Mouse (Mus musculus): ENCODE data around the gene Ctnnd1. TPM values are rescaled to one million over a fixed set of nuclear protein-coding genes. Genes with fewer than 3 reads are reported as not detected.
"Not testable (repeated sequence)": the region's sequence is repeated elsewhere in the genome, so short reads cannot be mapped to it uniquely, and the experiment has no call there.

Gene Ctnnd1
- 10 to 100 TPM; 65.1 to 70.2 TPM for total RNA-seq (2021)
- long read RNA-seq, experiment 1, full-length matches to known transcripts: 2 of 29 reads
- long read RNA-seq, experiment 1, partial matches to known transcripts: 10 of 29 reads
- long read RNA-seq, experiment 1, other reads (novel, unspliced or antisense): 17 of 29 reads
- long read RNA-seq, experiment 2, full-length matches to known transcripts: 1 of 41 reads
- long read RNA-seq, experiment 2, partial matches to known transcripts: 14 of 41 reads
- long read RNA-seq, experiment 2, other reads (novel, unspliced or antisense): 26 of 41 reads

- peak; percentile 80 to 85 for DNase-seq (ENCODE audit: extremely low spot score in 1 of 2, low spot score in 2 of 2)
- peak within 1 kb of the TSS; percentile 95 for H3K27ac ChIP-seq
- intact Hi-C loops (cut with DNase I): loop anchor here (1.0 kb wide), 1 partner anchor 32 kb away; no protein-coding TSS in a partner anchor
- H3K4me3 ChIP-seq: peak within 1 kb of the TSS; percentile 68
- no peak for TF ChIP-seq CTCF (IDR thresholded peaks at IDR 0.05)
These were observed at the start of gene Ctnnd1 for GRCm38 (mm10) chr2:84650464-84651195. TSS of gene Ctnnd1 (minus strand) at chr2:84650765.

- Histone ChIP-seq H3K27ac (no peak overlapping the region), H3K4me3 (no peak overlapping the region)
- no peak for DNase-seq (ENCODE audit: extremely low spot score in 1 of 2, low spot score in 2 of 2)
- no peak for TF ChIP-seq CTCF (IDR thresholded peaks at IDR 0.05)
- intact Hi-C loops (cut with DNase I): no loop called here
These were observed 44.6 kb upstream of the Ctnnd1 start for GRCm38 (mm10) chr2:84695007-84695695.

GRCm38 (mm10) chr2:84690050-84690449 is 39.5 kb upstream of the Ctnnd1 start:
- no peak for DNase-seq (ENCODE audit: extremely low spot score in 1 of 2, low spot score in 2 of 2)
- TF ChIP-seq CTCF (IDR thresholded peaks at IDR 0.05): no peak
- no peak overlapping the region for H3K27ac ChIP-seq
- no peak overlapping the region for H3K4me3 ChIP-seq
- intact Hi-C loops (cut with DNase I): no loop called here

GRCm38 (mm10) chr2:84688080-84688844 is 37.7 kb upstream of the Ctnnd1 start:
- intact Hi-C loops (cut with DNase I): no loop called here
- TF ChIP-seq CTCF (IDR thresholded peaks at IDR 0.05): no peak
- H3K4me3 ChIP-seq: no peak overlapping the region
- no peak overlapping the region for H3K27ac ChIP-seq
- no peak for DNase-seq (ENCODE audit: extremely low spot score in 1 of 2, low spot score in 2 of 2)

DNA sequence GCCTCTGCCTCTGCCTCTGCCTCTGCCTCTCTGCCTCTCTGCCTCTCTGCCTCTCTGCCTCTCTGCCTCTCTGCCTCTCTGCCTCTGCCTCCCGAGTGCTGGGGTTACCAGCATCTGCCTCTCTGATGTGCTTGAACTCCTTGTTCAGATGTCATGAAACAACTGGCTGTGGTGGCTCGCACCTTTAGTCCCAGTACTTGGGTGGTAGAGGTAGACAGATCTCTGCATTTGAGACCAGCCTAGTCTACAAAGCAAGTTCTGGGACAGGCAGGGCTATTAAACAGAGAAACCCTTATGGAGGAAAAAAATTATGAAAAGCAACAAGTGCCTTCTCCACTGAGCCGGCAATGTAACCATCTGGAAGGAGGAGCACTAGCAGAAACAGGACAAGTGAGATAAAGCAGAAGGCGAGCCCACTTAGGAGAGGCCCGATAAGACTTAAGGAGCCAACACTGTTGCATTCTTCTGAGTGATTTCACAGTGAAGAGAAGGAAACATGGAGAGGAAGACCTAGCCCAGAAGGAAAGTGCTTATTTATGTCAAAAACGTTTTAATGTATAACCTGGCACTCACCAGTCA is 32.1 kb upstream of the Ctnnd1 start:
- DNase-seq (ENCODE audit: extremely low spot score in 1 of 2, low spot score in 2 of 2): no peak
- Histone ChIP-seq H3K27ac (no peak overlapping the region), H3K4me3 (no peak overlapping the region)
- intact Hi-C loops (cut with DNase I): no loop called here
- TF ChIP-seq CTCF (IDR thresholded peaks at IDR 0.05): no peak

- H3K4me3 ChIP-seq: peak within 1 kb of the TSS; percentile 89
- intact Hi-C loops (cut with DNase I): no loop called here
- H3K27ac ChIP-seq: peak within 1 kb of the TSS; percentile 70; the same call in 1 of the 2 replicates
- DNase-seq (ENCODE audit: extremely low spot score in 1 of 2, low spot score in 2 of 2): no peak
- no peak for TF ChIP-seq CTCF (IDR thresholded peaks at IDR 0.05)
These were observed 28.5 kb upstream of the Ctnnd1 start, which contains the start of gene Tmx2 for GRCm38 (mm10) chr2:84679016-84679415. TSS of gene Tmx2 (minus strand) at chr2:84679140.

GRCm38 (mm10) chr2:84677968-84678880 is 27.7 kb upstream of the Ctnnd1 start, which contains the start of the genes Gm28635 and Med19:
TSS of gene Gm28635 (minus strand) at chr2:84678041.
TSS of gene Med19 (plus strand) at chr2:84678402.
- intact Hi-C loops (cut with DNase I): no loop called here
- Histone ChIP-seq H3K4me3 (peak within 1 kb of the TSS; percentile 89), H3K27ac (peak within 1 kb of the TSS; percentile 83)
- TF ChIP-seq CTCF (IDR thresholded peaks at IDR 0.05): no peak; the same call in 1 of the 2 replicates
- peak; percentile 80 to 91 for DNase-seq (ENCODE audit: extremely low spot score in 1 of 2, low spot score in 2 of 2)

DNA sequence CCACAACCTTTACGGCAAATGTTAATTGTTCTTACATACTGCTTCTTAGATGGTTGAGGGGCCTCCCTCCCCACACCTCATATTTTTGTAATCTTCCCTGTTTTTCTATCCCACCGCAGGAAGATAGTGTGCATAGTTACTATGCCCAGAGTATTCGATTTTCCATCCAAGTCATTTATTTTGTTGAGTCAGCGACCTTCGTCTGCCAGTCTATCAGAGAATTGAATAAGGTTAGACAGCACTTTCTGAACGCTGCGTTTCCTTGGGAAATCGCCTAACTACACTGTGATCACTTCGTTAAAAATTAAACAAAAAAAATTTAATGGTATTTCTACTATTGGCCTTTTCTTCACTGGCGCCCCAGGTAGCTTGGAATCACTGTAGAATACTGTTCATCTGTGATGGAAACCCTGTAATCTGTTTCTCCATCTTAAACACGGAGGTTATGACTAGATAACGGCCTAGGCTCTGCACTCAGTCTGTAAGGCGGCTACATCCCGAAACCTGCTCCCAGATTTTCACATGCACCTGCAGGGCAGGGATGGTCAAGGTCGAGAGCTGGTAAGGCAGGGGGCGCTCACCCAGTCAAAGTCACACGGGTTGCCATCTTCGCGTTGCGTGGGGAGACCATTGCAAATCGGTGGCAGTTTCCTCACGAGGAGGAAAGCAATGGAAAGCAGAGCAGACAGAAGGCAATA is 26.9 kb upstream of the Ctnnd1 start:
- DNase-seq (ENCODE audit: extremely low spot score in 1 of 2, low spot score in 2 of 2): no peak
- H3K27ac ChIP-seq: peak overlapping the region; percentile 83
- TF ChIP-seq CTCF (IDR thresholded peaks at IDR 0.05): peak; percentile 39
- H3K4me3 ChIP-seq: peak overlapping the region; percentile 58
- intact Hi-C loops (cut with DNase I): no loop called here

DNA sequence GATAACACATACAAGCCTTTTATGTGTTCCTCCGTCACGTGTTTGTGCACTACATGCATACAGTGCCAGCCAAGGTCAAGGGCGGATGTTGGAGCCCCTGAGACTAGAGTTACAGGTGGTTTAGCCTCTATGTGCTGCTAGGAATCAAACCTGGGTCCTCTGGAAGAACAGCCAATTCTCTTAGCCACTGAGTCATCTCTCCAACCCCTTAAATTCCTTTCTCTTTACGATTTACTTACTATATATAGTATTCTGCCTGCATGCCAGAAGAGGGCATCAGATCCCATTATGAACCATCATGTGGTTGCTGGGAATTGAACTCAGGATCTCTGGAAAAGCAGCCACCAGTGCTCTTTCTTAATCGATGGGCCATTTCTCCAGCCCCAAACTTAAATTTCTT is 21.0 kb upstream of the Ctnnd1 start:
- DNase-seq (ENCODE audit: extremely low spot score in 1 of 2, low spot score in 2 of 2); H3K27ac ChIP-seq; intact Hi-C loops (cut with DNase I); H3K4me3 ChIP-seq: not testable (repeated sequence)

GRCm38 (mm10) chr2:84670569-84670933 is 20.0 kb upstream of the Ctnnd1 start, which contains the start of gene Selenoh:
TSS of gene Selenoh (minus strand) at chr2:84670770.
- Histone ChIP-seq H3K27ac (peak within 1 kb of the TSS; percentile 81), H3K4me3 (peak within 1 kb of the TSS; percentile 93)
- intact Hi-C loops (cut with DNase I): no loop called here
- TF ChIP-seq CTCF (IDR thresholded peaks at IDR 0.05): no peak
- peak; percentile 79 to 83 for DNase-seq (ENCODE audit: extremely low spot score in 1 of 2, low spot score in 2 of 2)

All from left cerebral cortex, adult 2 months (tissue).